ENCODE assay signal across 17 mouse cellular contexts in the genomic region with DNA sequence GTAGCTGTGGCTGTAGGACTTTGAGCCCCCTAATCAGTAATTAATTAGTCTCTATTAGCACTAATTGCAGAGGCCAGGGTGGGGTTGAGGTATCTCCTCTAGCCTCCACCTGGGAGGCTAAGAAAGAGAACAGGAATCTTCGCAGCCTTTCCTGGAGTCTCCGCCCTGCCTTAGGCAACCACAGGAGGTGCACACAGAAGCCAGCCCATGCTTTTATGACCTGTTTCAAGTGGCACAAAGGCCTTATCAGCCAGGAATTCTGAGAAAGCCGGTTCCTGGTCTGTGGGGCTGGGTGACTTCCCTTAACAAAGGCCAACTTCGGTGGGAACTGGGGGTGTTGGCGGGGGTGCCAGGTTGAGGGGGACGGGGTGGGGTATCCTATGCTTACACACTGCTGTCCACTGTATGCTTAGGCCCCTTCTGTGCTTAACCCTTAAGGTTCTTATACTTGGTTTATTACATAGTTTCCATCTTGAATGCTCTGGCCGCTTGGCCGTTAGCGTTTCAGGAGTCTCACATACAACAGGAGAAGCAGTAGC. TPM values are rescaled to one million over a fixed set of nuclear protein-coding genes. Genes with fewer than 3 reads are reported as not detected.
DNase-seq lines count a peak whose midpoint lies in the region; ATAC-seq and TF ChIP-seq lines count a peak whose summit lies in the region.
"Had no signal": no experiment of that assay in that cellular context is flagged by ENCODE, and none has a peak within 500 bp of the region (broad histone marks: within the 10 kb centered on the region; RNA-seq: fewer than 3 reads in every experiment).

No protein-coding gene starts in this region.

- no peak overlapping the region for H3K4me3 ChIP-seq in gastrocnemius, adult 2 months
- H3K4me3 ChIP-seq in kidney, embryonic 16.5 days (ENCODE audit: low read length): no peak overlapping the region
- no peak overlapping the region for H3K4me3 ChIP-seq in kidney, embryonic 15.5 days (replicated peaks)
- H3K4me3 ChIP-seq in intestine, embryonic 14.5 days (ENCODE audit: low read depth, low read length): no peak overlapping the region
- H3K4me3 ChIP-seq: neural tube, embryonic 12.5 days had no signal

- H3K9ac ChIP-seq in kidney, embryonic 16.5 days (replicated peaks; ENCODE audit: low read length): no peak overlapping the region
- H3K9ac ChIP-seq in kidney, embryonic 15.5 days: no peak overlapping the region
- H3K9ac ChIP-seq in intestine, embryonic 14.5 days (ENCODE audit: low read length): no peak overlapping the region
- H3K9ac ChIP-seq: neural tube, embryonic 12.5 days had no signal

- H3K4me1 ChIP-seq in kidney, embryonic 16.5 days (ENCODE audit: insufficient read depth, low read length): peaks cover 6% of the 10 kb centered on the region; the same call in 1 of the 2 replicates
- H3K4me1 ChIP-seq in kidney, embryonic 15.5 days: peaks cover 15% of the 10 kb centered on the region; the same call in 1 of the 2 replicates
- H3K4me1 ChIP-seq in intestine, embryonic 14.5 days (replicated peaks; ENCODE audit: control insufficient read depth, insufficient read depth, low read length): no peaks in the 10 kb centered on the region; the same call in 1 of the 2 replicates
- H3K4me1 ChIP-seq: neural tube, embryonic 12.5 days had no signal

- intact Hi-C loops in gastrocnemius, adult 2 months (cut with DNase I): no loop called here

- no peaks in the 10 kb centered on the region for H3K9me3 ChIP-seq in kidney, embryonic 16.5 days (ENCODE audit: low read length)
- no peaks in the 10 kb centered on the region for H3K9me3 ChIP-seq in kidney, embryonic 15.5 days (replicated peaks)
- H3K9me3 ChIP-seq in intestine, embryonic 14.5 days (ENCODE audit: control insufficient read depth, low read length): no peaks in the 10 kb centered on the region
- H3K9me3 ChIP-seq: neural tube, embryonic 12.5 days had no signal

- 0 out of 2 replicates have a peak, but pooled peaks have one; percentile 19 for ATAC-seq in kidney, embryonic 16.5 days (ENCODE audit: low FRiP score, low TSS enrichment)
- ATAC-seq in kidney, embryonic 15.5 days (replicated peaks; ENCODE audit: low FRiP score): no peak
- peak; percentile 68 for ATAC-seq in intestine, embryonic 14.5 days (replicated peaks; ENCODE audit: low FRiP score, low TSS enrichment, low read depth)

- H3K4me2 ChIP-seq in kidney, embryonic 16.5 days (replicated peaks; ENCODE audit: low read depth, low read length): no peak overlapping the region
- no peak overlapping the region for H3K4me2 ChIP-seq in kidney, embryonic 15.5 days
- H3K4me2 ChIP-seq in intestine, embryonic 14.5 days (ENCODE audit: low read length): no peak overlapping the region
- H3K4me2 ChIP-seq: neural tube, embryonic 12.5 days had no signal

- peaks cover 41% of the 10 kb centered on the region for H3K27me3 ChIP-seq in kidney, embryonic 16.5 days (ENCODE audit: insufficient read depth, low read length)
- peaks cover 86% of the 10 kb centered on the region for H3K27me3 ChIP-seq in kidney, embryonic 15.5 days
- no peaks in the 10 kb centered on the region for H3K27me3 ChIP-seq in intestine, embryonic 14.5 days (replicated peaks; ENCODE audit: control insufficient read depth, insufficient read depth, low read length)

- DNase-seq in gastrocnemius, adult 2 months: no peak
- DNase-seq in gastrocnemius, adult 18-20 months (ENCODE audit: low spot score): no peak
- DNase-seq in intestine, embryonic 14.5 days (ENCODE audit: low spot score): no peak
- DNase-seq in lung, postnatal 36 days: peak; percentile 71
- DNase-seq in right cerebral cortex, postnatal 25 days: no peak
- DNase-seq in cerebellum, postnatal 14 days: no peak
- DNase-seq: cerebellum, adult 2 months; kidney, adult 9 months; midbrain, embryonic 14.5 days; thymus, postnatal 25 days had no signal

- no peak for TF ChIP-seq CTCF in gastrocnemius, adult 2 months (IDR thresholded peaks at IDR 0.05)

- peak overlapping the region; percentile 57 for H3K27ac ChIP-seq in gastrocnemius, adult 2 months
- no peak overlapping the region for H3K27ac ChIP-seq in kidney, embryonic 16.5 days (ENCODE audit: low read length)
- no peak overlapping the region; the same call in 1 of the 2 replicates for H3K27ac ChIP-seq in kidney, embryonic 15.5 days
- peak overlapping the region; percentile 67 for H3K27ac ChIP-seq in intestine, embryonic 14.5 days (ENCODE audit: low read depth)
- H3K27ac ChIP-seq: neural tube, embryonic 12.5 days had no signal

- 77% methylated on average over 9 of the region's 9 CpGs for WGBS in kidney, embryonic 16.5 days
- 69% methylated on average over 9 of the region's 9 CpGs for WGBS in kidney, embryonic 15.5 days
- 67% methylated on average over 9 of the region's 9 CpGs for WGBS in intestine, embryonic 14.5 days

- H3K36me3 ChIP-seq in kidney, embryonic 16.5 days (ENCODE audit: insufficient read depth, low read length): no peaks in the 10 kb centered on the region
- H3K36me3 ChIP-seq in kidney, embryonic 15.5 days: no peaks in the 10 kb centered on the region
- no peaks in the 10 kb centered on the region for H3K36me3 ChIP-seq in intestine, embryonic 14.5 days (ENCODE audit: control insufficient read depth, insufficient read depth, low read length)
- H3K36me3 ChIP-seq: G1E; neural tube, embryonic 12.5 days had no signal

RNA-seq across cellular contexts. Expression of a gene that starts 23.9 kb away (rescaled TPM):
- not detected for total RNA-seq in gastrocnemius, adult 2 months (2021)
- total RNA-seq in gastrocnemius, adult 18-20 months (2021): not detected
- 0.37 TPM in 1 of 2 replicates, not detected in the other for polyA plus RNA-seq in kidney, embryonic 16.5 days (2015; fragmentation: Nextera tagmentation; extraction: Ambion mirVana)
- not detected in 2 replicates for polyA plus RNA-seq in kidney, embryonic 15.5 days (2015; fragmentation: Nextera tagmentation; extraction: Ambion mirVana)
- 0.22 TPM in 1 of 2 replicates, not detected in the other for polyA plus RNA-seq in intestine, embryonic 14.5 days (2014; fragmentation: Nextera tagmentation; extraction: Ambion mirVana)
- total RNA-seq: G1E had no signal
- polyA plus RNA-seq: G1E; hindbrain, embryonic 11.5 days; liver, embryonic 16.5 days; midbrain, embryonic 14.5 days; neural tube, embryonic 12.5 days; spleen, adult 2 months had no signal

RNA-seq across cellular contexts. Expression of a gene that starts 58.4 kb away (rescaled TPM):
- total RNA-seq in gastrocnemius, adult 2 months (2021): under 1 TPM; 0.17 to 0.23 TPM
- under 1 TPM; 0.09 to 0.26 TPM for total RNA-seq in gastrocnemius, adult 18-20 months (2021)
- polyA plus RNA-seq in kidney, embryonic 16.5 days (2015; fragmentation: Nextera tagmentation; extraction: Ambion mirVana): 44.2 and 44.3 TPM in 2 replicates
- 32.2 and 34.2 TPM in 2 replicates for polyA plus RNA-seq in kidney, embryonic 15.5 days (2015; fragmentation: Nextera tagmentation; extraction: Ambion mirVana)
- 36.7 and 38.6 TPM in 2 replicates for polyA plus RNA-seq in intestine, embryonic 14.5 days (2014; fragmentation: Nextera tagmentation; extraction: Ambion mirVana)
- polyA plus RNA-seq: G1E had no signal

Comparison
In these comparisons a context has a peak if more than half of its experiments do, and no peak if none do; other contexts are left out.
1. H3K27ac ChIP-seq: peak in gastrocnemius, adult 2 months (single experiment) and intestine, embryonic 14.5 days (single experiment); none in kidney, embryonic 16.5 days (single experiment) and kidney, embryonic 15.5 days (single experiment).